Mouse (Mus musculus) adrenal gland, adult 8-10 months (tissue): ENCODE results near the gene Ube2o. TPM values are rescaled to one million over a fixed set of nuclear protein-coding genes. Genes with fewer than 3 reads are reported as not detected.
"Not testable (repeated sequence)": the region's sequence is repeated elsewhere in the genome, so short reads cannot be mapped to it uniquely, and the experiment has no call there.

Source experiments
- DNase-seq: peaks from one replicate; pipeline ENCODE4 v3.0.0; 2022
- total RNA-seq, 4 experiments: library from RNA; stranded (reverse); gene quantifications; 2 replicates each; pipeline ENCODE4 v1.2.4; 2022

The Ube2o gene
- total RNA-seq, 4 experiments from 2014 or later: 26.5 to 38.4 (median 33.9) TPM

- DNase-seq: no peak
Observed at GRCm38 (mm10) chr11:116613234-116613633, 32.0 kb upstream of the Ube2o start.

GRCm38 (mm10) chr11:116612554-116612953, 31.3 kb upstream of the Ube2o start:
- no peak for DNase-seq

- no peak for DNase-seq
Observed at GRCm38 (mm10) chr11:116611883-116612282, 30.6 kb upstream of the Ube2o start.

- not testable (repeated sequence) for DNase-seq
Observed at GRCm38 (mm10) chr11:116611168-116611567, 29.9 kb upstream of the Ube2o start.

GRCm38 (mm10) chr11:116609965-116610630, 28.9 kb upstream of the Ube2o start:
- no peak for DNase-seq

- no peak for DNase-seq
Observed at GRCm38 (mm10) chr11:116607717-116608116, 26.5 kb upstream of the Ube2o start.

GRCm38 (mm10) chr11:116604097-116604496, 22.9 kb upstream of the Ube2o start:
- DNase-seq: no peak

GRCm38 (mm10) chr11:116603339-116603738, 22.1 kb upstream of the Ube2o start:
- DNase-seq: no peak

GRCm38 (mm10) chr11:116602043-116602442, 20.8 kb upstream of the Ube2o start:
- no peak for DNase-seq

GRCm38 (mm10) chr11:116601166-116601565, 19.9 kb upstream of the Ube2o start:
- no peak for DNase-seq

GRCm38 (mm10) chr11:116599230-116599629, 18.0 kb upstream of the Ube2o start:
- no peak for DNase-seq

- DNase-seq: no peak
Observed at GRCm38 (mm10) chr11:116598193-116598592, 16.9 kb upstream of the Ube2o start.

- DNase-seq: no peak
Observed at GRCm38 (mm10) chr11:116596766-116597165, 15.5 kb upstream of the Ube2o start.

GRCm38 (mm10) chr11:116593345-116593744, 12.1 kb upstream of the Ube2o start:
- no peak for DNase-seq

GRCm38 (mm10) chr11:116592428-116592827, 11.2 kb upstream of the Ube2o start:
- peak; percentile 81 for DNase-seq

GRCm38 (mm10) chr11:116591621-116592020, 10.4 kb upstream of the Ube2o start:
- DNase-seq: no peak

- DNase-seq: no peak
Observed at GRCm38 (mm10) chr11:116589574-116589973, 8.3 kb upstream of the Ube2o start.

- no peak for DNase-seq
Observed at GRCm38 (mm10) chr11:116589020-116589531, 7.8 kb upstream of the Ube2o start.

GRCm38 (mm10) chr11:116586801-116587631, 5.8 kb upstream of the Ube2o start:
- peak; percentile 53 for DNase-seq

- DNase-seq: no peak
Observed at GRCm38 (mm10) chr11:116586310-116586709, 5.1 kb upstream of the Ube2o start, which contains the start of gene Aanat. Gene Aanat (plus strand): TSS chr11:116586432.

- no peak for DNase-seq
Observed at GRCm38 (mm10) chr11:116585682-116586081, 4.4 kb upstream of the Ube2o start.

- DNase-seq: peak; percentile 45
Observed at GRCm38 (mm10) chr11:116580711-116581375, 404 bp downstream of the Ube2o start.
